Mouse (Mus musculus): ENCODE data around the gene Fgr. TPM values are rescaled to one million over a fixed set of nuclear protein-coding genes. Genes with fewer than 3 reads are reported as not detected.
"Not testable (repeated sequence)": the region's sequence is repeated elsewhere in the genome, so short reads cannot be mapped to it uniquely, and the experiment has no call there.

Gene Fgr
- polyA plus RNA-seq (2012; rRNA removed), result 15.3 and 15.8 TPM in 2 replicates

GRCm38 (mm10) chr4:132973814-132974398, at the start of gene Fgr:
Gene Fgr (plus strand): TSS chr4:132974095.
- TF ChIP-seq CTCF (IDR thresholded peaks at IDR 0.05; ENCODE audit: borderline replicate concordance, control insufficient read depth, extremely low read depth, insufficient read depth, low read length, poor library complexity) (no peak), POLR2A (IDR thresholded peaks at IDR 0.05; ENCODE audit: control insufficient read depth, extremely low read depth, insufficient read depth, low read length, poor library complexity) (peak; percentile 29; the same call in 1 of the 2 replicates)
- peak; percentile 80 for DNase-seq
- Histone ChIP-seq H3K27me3 (ENCODE audit: control insufficient read depth, insufficient read depth, low read length) (no peaks in the 10 kb centered on the region), H3K36me3 (ENCODE audit: control insufficient read depth, insufficient read depth, low read length) (no peaks in the 10 kb centered on the region), H3K27ac (ENCODE audit: control insufficient read depth, insufficient read depth, low read length) (peak within 1 kb of the TSS; percentile 90), H3K4me1 (replicated peaks; ENCODE audit: control insufficient read depth, insufficient read depth, low read length) (peaks cover 77% of the 10 kb centered on the region), H3K4me3 (ENCODE audit: control insufficient read depth, insufficient read depth, low read length) (peak within 1 kb of the TSS; percentile 32)
- WGBS, result 7% methylated on average over 21 of the region's 21 CpGs

GRCm38 (mm10) chr4:132926520-132926919, 47.4 kb upstream of the Fgr start:
- H3K36me3 ChIP-seq (ENCODE audit: control insufficient read depth, insufficient read depth, low read length); H3K4me3 ChIP-seq (ENCODE audit: control insufficient read depth, insufficient read depth, low read length); DNase-seq; H3K27me3 ChIP-seq (ENCODE audit: control insufficient read depth, insufficient read depth, low read length); H3K4me1 ChIP-seq (replicated peaks; ENCODE audit: control insufficient read depth, insufficient read depth, low read length); H3K27ac ChIP-seq (ENCODE audit: control insufficient read depth, insufficient read depth, low read length): not testable (repeated sequence)
- 60% methylated on average over 2 of the region's 2 CpGs for WGBS

GRCm38 (mm10) chr4:132930784-132931183, 43.1 kb upstream of the Fgr start:
- TF ChIP-seq CTCF (IDR thresholded peaks at IDR 0.05; ENCODE audit: borderline replicate concordance, control insufficient read depth, extremely low read depth, insufficient read depth, low read length, poor library complexity), result no peak
- no peak for TF ChIP-seq POLR2A (IDR thresholded peaks at IDR 0.05; ENCODE audit: control insufficient read depth, extremely low read depth, insufficient read depth, low read length, poor library complexity)
- DNase-seq, result peak; percentile 68
- H3K4me3 ChIP-seq (ENCODE audit: control insufficient read depth, insufficient read depth, low read length), result no peak overlapping the region
- H3K27me3 ChIP-seq (ENCODE audit: control insufficient read depth, insufficient read depth, low read length), result no peaks in the 10 kb centered on the region
- no peaks in the 10 kb centered on the region for H3K36me3 ChIP-seq (ENCODE audit: control insufficient read depth, insufficient read depth, low read length)
- WGBS, result 14% methylated on average over 8 of the region's 8 CpGs
- no peaks in the 10 kb centered on the region for H3K4me1 ChIP-seq (replicated peaks; ENCODE audit: control insufficient read depth, insufficient read depth, low read length)
- no peak overlapping the region for H3K27ac ChIP-seq (ENCODE audit: control insufficient read depth, insufficient read depth, low read length)

- no peak overlapping the region for H3K4me3 ChIP-seq (ENCODE audit: control insufficient read depth, insufficient read depth, low read length)
- TF ChIP-seq POLR2A (IDR thresholded peaks at IDR 0.05; ENCODE audit: control insufficient read depth, extremely low read depth, insufficient read depth, low read length, poor library complexity), result no peak
- TF ChIP-seq CTCF (IDR thresholded peaks at IDR 0.05; ENCODE audit: borderline replicate concordance, control insufficient read depth, extremely low read depth, insufficient read depth, low read length, poor library complexity), result no peak
- 92% methylated on average over 4 of the region's 4 CpGs for WGBS
- no peak overlapping the region for H3K27ac ChIP-seq (ENCODE audit: control insufficient read depth, insufficient read depth, low read length)
- no peaks in the 10 kb centered on the region for H3K36me3 ChIP-seq (ENCODE audit: control insufficient read depth, insufficient read depth, low read length)
- no peaks in the 10 kb centered on the region for H3K4me1 ChIP-seq (replicated peaks; ENCODE audit: control insufficient read depth, insufficient read depth, low read length)
- H3K27me3 ChIP-seq (ENCODE audit: control insufficient read depth, insufficient read depth, low read length), result no peaks in the 10 kb centered on the region
- DNase-seq, result no peak
Measured at GRCm38 (mm10) chr4:132932752-132933404, 41.0 kb upstream of the Fgr start.

GRCm38 (mm10) chr4:132934639-132935038, 39.3 kb upstream of the Fgr start:
- no peak for DNase-seq
- TF ChIP-seq CTCF (IDR thresholded peaks at IDR 0.05; ENCODE audit: borderline replicate concordance, control insufficient read depth, extremely low read depth, insufficient read depth, low read length, poor library complexity) (no peak), POLR2A (IDR thresholded peaks at IDR 0.05; ENCODE audit: control insufficient read depth, extremely low read depth, insufficient read depth, low read length, poor library complexity) (no peak)
- 83% methylated on average over 7 of the region's 7 CpGs for WGBS
- Histone ChIP-seq H3K27ac (ENCODE audit: control insufficient read depth, insufficient read depth, low read length) (no peak overlapping the region), H3K36me3 (ENCODE audit: control insufficient read depth, insufficient read depth, low read length) (no peaks in the 10 kb centered on the region), H3K4me1 (replicated peaks; ENCODE audit: control insufficient read depth, insufficient read depth, low read length) (0 out of 2 replicates have a peak, but pooled peaks cover 4% of the 10 kb centered on the region), H3K4me3 (ENCODE audit: control insufficient read depth, insufficient read depth, low read length) (no peak overlapping the region), H3K27me3 (ENCODE audit: control insufficient read depth, insufficient read depth, low read length) (no peaks in the 10 kb centered on the region)

GRCm38 (mm10) chr4:132938181-132938941, 35.5 kb upstream of the Fgr start:
- 74% methylated on average over 12 of the region's 12 CpGs for WGBS
- Histone ChIP-seq H3K4me3 (ENCODE audit: control insufficient read depth, insufficient read depth, low read length) (no peak overlapping the region), H3K36me3 (ENCODE audit: control insufficient read depth, insufficient read depth, low read length) (no peaks in the 10 kb centered on the region), H3K27ac (ENCODE audit: control insufficient read depth, insufficient read depth, low read length) (no peak overlapping the region), H3K27me3 (ENCODE audit: control insufficient read depth, insufficient read depth, low read length) (no peaks in the 10 kb centered on the region), H3K4me1 (replicated peaks; ENCODE audit: control insufficient read depth, insufficient read depth, low read length) (peaks cover 12% of the 10 kb centered on the region; the same call in 1 of the 2 replicates)
- DNase-seq, result no peak
- no peak for TF ChIP-seq POLR2A (IDR thresholded peaks at IDR 0.05; ENCODE audit: control insufficient read depth, extremely low read depth, insufficient read depth, low read length, poor library complexity)
- no peak for TF ChIP-seq CTCF (IDR thresholded peaks at IDR 0.05; ENCODE audit: borderline replicate concordance, control insufficient read depth, extremely low read depth, insufficient read depth, low read length, poor library complexity)

All from thymus, adult 2 months (tissue).